Mouse (Mus musculus) heart, postnatal 0 days (tissue): Measurements from ENCODE around the gene Sipa1l2.

ENCODE experiments used
- CTCF ChIP-seq: IDR thresholded peaks from 2 replicates; pipeline ENCODE4 v1.5.1; 2016; ENCODE audit warnings: antibody characterized with exemption, control low read depth, low read depth
- EP300 ChIP-seq: IDR thresholded peaks from 2 replicates; pipeline ENCODE4 v1.6.1; 2016; ENCODE audit warnings: antibody characterized with exemption, low read depth

DNA sequence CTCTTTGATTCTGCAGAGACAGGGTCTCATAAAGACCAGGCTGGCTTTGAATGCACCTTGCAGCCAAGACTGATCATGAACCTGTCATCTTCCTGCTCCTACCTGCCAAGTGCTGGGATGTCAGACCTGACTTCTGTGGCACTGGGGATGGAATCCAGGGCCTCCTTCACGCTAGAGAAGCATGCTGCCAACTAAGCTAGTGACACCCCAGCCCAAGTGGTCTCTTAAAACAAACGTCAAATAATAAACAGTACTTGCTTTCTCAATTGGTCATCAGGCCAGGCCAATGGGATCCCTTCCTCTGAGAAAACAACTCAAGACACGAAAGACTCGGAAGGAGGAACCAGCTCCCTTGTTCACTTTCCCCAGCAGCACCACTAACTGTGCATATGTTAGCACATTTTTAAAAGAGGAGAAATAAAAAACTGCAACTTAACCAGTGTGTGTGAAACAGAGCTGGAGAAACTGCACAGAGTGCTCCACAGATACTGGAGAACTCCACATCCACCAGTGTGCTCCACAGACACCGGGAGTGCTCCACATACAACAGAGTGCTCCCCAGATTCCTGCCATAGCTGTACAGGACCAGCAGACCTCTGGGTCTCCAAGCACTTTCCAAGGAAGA is 56.3 kb downstream of the Sipa1l2 start:
- TF ChIP-seq CTCF (no peak), EP300 (no peak)
